Mouse (Mus musculus): ENCODE measurements around the gene Emc10. TPM values are rescaled to one million over a fixed set of nuclear protein-coding genes. Genes with fewer than 3 reads are reported as not detected.

Emc10 gene
- polyA plus RNA-seq, 1 experiment from 2014 or later, result 81.6 TPM

GRCm38 (mm10) chr7:44494681-44495080, 1.6 kb downstream of the Emc10 start:
- Histone ChIP-seq H3K9ac (no peak overlapping the region), H3K4me2 (no peak overlapping the region), H3K36me3 (peaks cover 35% of the 10 kb centered on the region), H3K4me3 (no peak overlapping the region), H3K27ac (no peak overlapping the region), H3K4me1 (replicated peaks) (peaks cover 24% of the 10 kb centered on the region), H3K27me3 (peaks cover 7% of the 10 kb centered on the region), H3K9me3 (replicated peaks) (no peaks in the 10 kb centered on the region)
- WGBS, result 87% methylated on average over 12 of the region's 12 CpGs
- ATAC-seq (replicated peaks; ENCODE audit: insufficient number of reproducible peaks, insufficient read depth, low FRiP score, low read depth), result no peak

DNA sequence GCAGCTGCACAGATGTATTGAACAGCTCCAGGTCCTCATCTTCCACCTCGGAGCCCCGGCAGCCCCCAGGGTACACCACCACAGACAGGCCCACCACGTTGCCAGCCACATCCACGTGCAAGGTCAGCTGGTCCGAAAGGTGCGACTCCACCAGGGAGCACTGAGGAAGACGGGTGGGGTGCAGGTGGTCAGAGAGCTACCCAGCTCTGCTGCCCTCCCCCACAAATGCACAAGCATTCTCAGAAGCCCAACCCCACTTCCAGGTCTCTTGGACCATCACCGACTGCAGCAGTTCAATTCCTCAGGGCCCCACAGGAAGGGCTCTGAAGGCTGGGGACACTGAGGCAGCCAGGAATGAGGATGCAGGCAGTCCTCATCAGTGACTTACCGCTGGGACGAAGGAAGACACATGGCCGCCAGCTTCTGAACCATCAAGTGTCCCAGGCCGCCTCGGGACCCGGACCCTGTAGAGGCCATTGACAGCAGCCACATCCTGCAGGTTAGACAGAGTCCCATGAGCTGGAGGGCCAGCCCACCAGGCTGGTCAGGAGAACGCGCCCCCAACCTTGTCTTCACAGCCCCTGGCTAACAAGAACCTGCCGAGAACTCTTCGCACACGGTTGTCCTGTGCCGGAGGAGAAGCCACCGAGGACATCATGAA, 4.0 kb downstream of the Emc10 start:
- Histone ChIP-seq H3K4me1 (replicated peaks) (peaks cover 28% of the 10 kb centered on the region), H3K9ac (no peak overlapping the region), H3K4me3 (no peak overlapping the region), H3K4me2 (no peak overlapping the region), H3K27ac (no peak overlapping the region), H3K27me3 (no peaks in the 10 kb centered on the region), H3K36me3 (peaks cover 40% of the 10 kb centered on the region), H3K9me3 (replicated peaks) (no peaks in the 10 kb centered on the region)
- WGBS, result 92% methylated on average over 21 of the region's 21 CpGs
- ATAC-seq (replicated peaks; ENCODE audit: insufficient number of reproducible peaks, insufficient read depth, low FRiP score, low read depth), result no peak

GRCm38 (mm10) chr7:44491391-44491790, 4.9 kb downstream of the Emc10 start:
- Histone ChIP-seq H3K4me2 (no peak overlapping the region), H3K9ac (no peak overlapping the region), H3K4me3 (no peak overlapping the region), H3K36me3 (peaks cover 40% of the 10 kb centered on the region), H3K27ac (no peak overlapping the region), H3K4me1 (replicated peaks) (peaks cover 32% of the 10 kb centered on the region), H3K9me3 (replicated peaks) (no peaks in the 10 kb centered on the region), H3K27me3 (no peaks in the 10 kb centered on the region)
- no peak for ATAC-seq (replicated peaks; ENCODE audit: insufficient number of reproducible peaks, insufficient read depth, low FRiP score, low read depth)
- 98% methylated on average over 5 of the region's 5 CpGs for WGBS

GRCm38 (mm10) chr7:44490281-44490680, 6.0 kb downstream of the Emc10 start:
- no peak overlapping the region for H3K27ac ChIP-seq
- no peaks in the 10 kb centered on the region for H3K9me3 ChIP-seq (replicated peaks)
- H3K36me3 ChIP-seq, result peaks cover 40% of the 10 kb centered on the region
- H3K4me2 ChIP-seq, result no peak overlapping the region
- 75% methylated on average over 4 of the region's 4 CpGs for WGBS
- no peak overlapping the region for H3K4me3 ChIP-seq
- peaks cover 27% of the 10 kb centered on the region for H3K4me1 ChIP-seq (replicated peaks)
- no peaks in the 10 kb centered on the region for H3K27me3 ChIP-seq
- peak overlapping the region; percentile 8; the same call in 1 of the 2 replicates for H3K9ac ChIP-seq
- no peak; the same call in 1 of the 2 replicates for ATAC-seq (replicated peaks; ENCODE audit: insufficient number of reproducible peaks, insufficient read depth, low FRiP score, low read depth)

DNA sequence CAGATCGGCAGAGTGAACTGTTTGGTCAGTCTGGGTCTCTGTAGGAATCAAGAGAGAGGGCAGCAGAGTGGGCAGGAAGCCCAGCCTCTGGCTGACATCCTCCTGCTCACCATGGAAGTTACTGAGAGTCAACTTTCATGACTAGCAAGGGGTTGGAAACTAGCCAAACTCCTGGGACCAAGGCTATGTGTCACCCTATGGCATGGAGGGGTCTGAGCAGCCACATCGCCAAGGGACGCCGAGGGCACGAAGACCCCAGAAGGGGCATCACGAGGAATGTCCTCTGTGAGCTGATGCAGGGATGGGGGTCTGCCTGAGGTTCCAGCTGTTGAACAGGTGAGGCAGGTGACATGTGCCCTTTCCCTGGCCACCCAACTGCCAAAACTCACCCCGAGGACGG, 7.8 kb downstream of the Emc10 start:
- no peak overlapping the region for H3K4me2 ChIP-seq
- 89% methylated on average over 8 of the region's 8 CpGs for WGBS
- H3K9ac ChIP-seq, result no peak overlapping the region
- peaks cover 40% of the 10 kb centered on the region for H3K36me3 ChIP-seq
- H3K4me3 ChIP-seq, result no peak overlapping the region
- no peaks in the 10 kb centered on the region for H3K27me3 ChIP-seq
- peaks cover 28% of the 10 kb centered on the region for H3K4me1 ChIP-seq (replicated peaks)
- ATAC-seq (replicated peaks; ENCODE audit: insufficient number of reproducible peaks, insufficient read depth, low FRiP score, low read depth), result no peak
- no peaks in the 10 kb centered on the region for H3K9me3 ChIP-seq (replicated peaks)
- H3K27ac ChIP-seq, result no peak overlapping the region

DNA sequence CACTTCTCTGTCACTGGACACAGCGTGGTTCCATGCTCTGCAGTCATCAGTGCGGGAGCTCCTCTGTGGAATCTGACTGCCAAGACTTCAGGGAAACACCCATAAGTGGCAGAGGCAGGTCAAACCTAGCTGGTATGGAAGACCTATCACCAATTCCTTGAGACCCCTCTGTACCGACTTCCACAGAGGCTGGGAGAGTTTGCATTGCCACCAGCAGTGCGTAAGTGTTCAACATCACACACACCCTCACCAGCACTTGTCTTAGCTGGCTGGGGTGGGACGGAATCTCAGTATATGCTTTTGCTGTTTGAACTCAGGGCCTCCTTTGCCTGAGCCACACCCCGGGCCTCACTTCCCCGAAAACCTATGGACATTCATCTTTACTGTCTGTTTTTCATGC, 8.4 kb downstream of the Emc10 start:
- 86% methylated on average over 7 of the region's 7 CpGs for whole genome bisulfite sequencing
- no peaks in the 10 kb centered on the region for H3K9me3 ChIP-seq (replicated peaks)
- ATAC-seq (replicated peaks; ENCODE audit: insufficient number of reproducible peaks, insufficient read depth, low FRiP score, low read depth), result no peak
- no peak overlapping the region for H3K27ac ChIP-seq
- no peak overlapping the region for H3K4me2 ChIP-seq
- no peak overlapping the region for H3K4me3 ChIP-seq
- no peaks in the 10 kb centered on the region for H3K27me3 ChIP-seq
- H3K36me3 ChIP-seq, result peaks cover 37% of the 10 kb centered on the region
- H3K9ac ChIP-seq, result no peak overlapping the region
- H3K4me1 ChIP-seq (replicated peaks), result peaks cover 32% of the 10 kb centered on the region

- Histone ChIP-seq H3K4me3 (no peak overlapping the region), H3K9ac (no peak overlapping the region), H3K36me3 (peaks cover 29% of the 10 kb centered on the region; the same call in 1 of the 2 replicates), H3K27ac (peak overlapping the region; percentile 67), H3K27me3 (no peaks in the 10 kb centered on the region), H3K4me2 (no peak overlapping the region), H3K9me3 (replicated peaks) (no peaks in the 10 kb centered on the region), H3K4me1 (replicated peaks) (peaks cover 41% of the 10 kb centered on the region)
- WGBS, result 41% methylated on average over 13 of the region's 13 CpGs
- ATAC-seq (replicated peaks; ENCODE audit: insufficient number of reproducible peaks, insufficient read depth, low FRiP score, low read depth), result no peak
Observed at GRCm38 (mm10) chr7:44486927-44487575, 9.3 kb downstream of the Emc10 start.

DNA sequence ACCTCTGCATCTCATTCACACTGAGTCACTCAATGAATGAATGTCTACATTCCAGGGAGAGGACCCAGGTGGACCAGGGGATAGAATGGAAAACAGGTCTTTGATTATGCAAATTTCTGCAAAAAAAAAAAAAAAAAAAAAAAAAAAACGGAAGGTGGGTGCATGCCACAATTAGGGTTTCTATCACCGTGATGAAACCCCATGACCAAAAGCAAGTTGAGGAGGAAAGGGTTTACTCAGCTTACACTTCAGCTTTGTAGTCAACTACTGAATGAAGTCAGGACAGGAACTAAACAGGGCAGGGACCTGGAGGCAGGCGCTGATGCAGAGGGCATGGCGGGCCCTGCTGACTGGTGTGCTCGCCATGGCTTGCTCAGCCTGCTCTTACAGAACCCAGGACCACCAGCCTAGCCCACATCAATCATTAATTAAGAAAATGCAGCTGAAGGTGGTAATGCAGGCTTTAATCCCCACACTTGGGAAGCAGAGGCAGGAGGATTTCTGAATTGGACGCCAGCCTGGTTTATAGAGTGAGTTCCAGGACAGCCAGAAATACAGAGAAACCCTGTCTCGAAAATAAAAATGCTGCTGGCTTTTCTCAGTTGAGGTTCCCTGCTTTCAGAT, 10.6 kb downstream of the Emc10 start:
- peak overlapping the region; percentile 62 for H3K27ac ChIP-seq
- no peaks in the 10 kb centered on the region for H3K27me3 ChIP-seq
- H3K36me3 ChIP-seq, result peaks cover 15% of the 10 kb centered on the region; the same call in 1 of the 2 replicates
- no peak for ATAC-seq (replicated peaks; ENCODE audit: insufficient number of reproducible peaks, insufficient read depth, low FRiP score, low read depth)
- no peak overlapping the region for H3K9ac ChIP-seq
- WGBS, result 68% methylated on average over 7 of the region's 7 CpGs
- no peaks in the 10 kb centered on the region for H3K9me3 ChIP-seq (replicated peaks)
- H3K4me1 ChIP-seq (replicated peaks), result peaks cover 41% of the 10 kb centered on the region
- no peak overlapping the region for H3K4me2 ChIP-seq
- no peak overlapping the region for H3K4me3 ChIP-seq

DNA sequence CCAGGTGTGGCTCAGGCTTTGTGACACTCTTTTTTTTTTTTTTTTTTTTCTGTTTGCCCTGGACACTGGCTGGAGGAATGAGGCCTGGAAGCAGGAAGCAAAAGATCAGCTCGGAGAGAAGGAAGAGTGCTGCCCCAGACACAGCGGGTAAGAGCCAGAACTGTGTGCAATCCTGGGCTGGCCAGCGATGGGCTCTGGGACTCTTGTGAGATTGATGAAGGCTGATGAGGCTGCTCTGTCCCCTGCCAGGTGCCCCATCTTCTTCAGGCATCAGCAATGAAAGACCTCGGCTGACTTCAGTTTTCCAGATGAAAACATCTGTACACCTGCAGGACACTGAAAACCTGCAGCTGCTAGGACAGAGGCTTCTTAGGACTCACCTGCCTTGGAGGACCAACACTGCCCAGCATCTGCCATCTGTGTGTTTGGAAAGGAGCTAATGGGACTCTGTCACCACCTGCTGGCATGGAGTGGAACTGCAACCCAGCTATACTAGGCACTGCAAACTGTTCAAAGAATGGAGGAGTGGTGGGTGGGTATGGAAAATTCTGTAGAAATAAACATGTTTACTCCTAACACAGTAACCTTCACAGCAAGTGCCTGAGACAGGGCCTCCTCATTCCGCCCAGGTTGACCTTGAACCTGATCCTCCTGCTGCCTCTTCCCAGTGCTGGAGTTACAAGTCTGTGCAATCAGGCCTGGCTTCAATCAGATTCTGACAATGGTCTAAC, 11.3 kb downstream of the Emc10 start:
- no peak overlapping the region; the same call in 1 of the 2 replicates for H3K4me3 ChIP-seq
- H3K9me3 ChIP-seq (replicated peaks), result no peaks in the 10 kb centered on the region
- H3K4me2 ChIP-seq, result peak overlapping the region; percentile 44
- 0 out of 2 replicates have a peak, but pooled peaks have one; percentile 14 for ATAC-seq (replicated peaks; ENCODE audit: insufficient number of reproducible peaks, insufficient read depth, low FRiP score, low read depth)
- 26% methylated on average over 5 of the region's 5 CpGs for WGBS
- peaks cover 36% of the 10 kb centered on the region for H3K4me1 ChIP-seq (replicated peaks)
- no peak overlapping the region for H3K9ac ChIP-seq
- H3K36me3 ChIP-seq, result peaks cover 8% of the 10 kb centered on the region; the same call in 1 of the 2 replicates
- H3K27me3 ChIP-seq, result no peaks in the 10 kb centered on the region
- H3K27ac ChIP-seq, result peak overlapping the region; percentile 62

DNA sequence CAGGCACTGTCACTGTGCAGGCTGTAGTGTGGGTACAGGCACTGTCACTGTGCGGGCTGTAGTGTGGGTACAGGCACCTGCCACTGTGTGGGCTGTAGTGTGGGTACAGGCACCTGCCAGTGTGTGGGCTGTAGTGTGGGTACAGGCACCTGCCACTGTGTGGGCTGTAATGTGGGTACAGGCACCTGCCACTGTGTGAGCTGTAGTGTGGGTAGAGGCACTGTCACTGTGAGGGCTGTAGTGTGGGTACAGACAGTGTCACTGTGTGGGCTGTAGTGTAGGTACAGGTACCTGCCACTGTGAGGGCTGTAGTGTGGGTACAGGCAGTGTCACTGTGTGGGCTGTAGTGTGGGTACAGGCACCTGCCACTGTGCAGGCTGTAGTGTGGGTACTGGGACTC, 12.2 kb downstream of the Emc10 start:
- Histone ChIP-seq H3K4me3 (peak overlapping the region; percentile 20), H3K36me3 (0 out of 2 replicates have a peak, but pooled peaks cover under 1% of the 10 kb centered on the region), H3K4me1 (replicated peaks) (peaks cover 35% of the 10 kb centered on the region), H3K4me2 (peak overlapping the region; percentile 44), H3K9ac (no peak overlapping the region), H3K9me3 (replicated peaks) (no peaks in the 10 kb centered on the region), H3K27me3 (no peaks in the 10 kb centered on the region), H3K27ac (peak overlapping the region; percentile 62)
- ATAC-seq (replicated peaks; ENCODE audit: insufficient number of reproducible peaks, insufficient read depth, low FRiP score, low read depth), result no peak
- 100% methylated on average over 1 of the region's 1 CpGs for WGBS

GRCm38 (mm10) chr7:44482836-44483435, 13.4 kb downstream of the Emc10 start:
- Histone ChIP-seq H3K9me3 (replicated peaks) (no peaks in the 10 kb centered on the region), H3K4me1 (replicated peaks) (peaks cover 33% of the 10 kb centered on the region), H3K9ac (no peak overlapping the region; the same call in 1 of the 2 replicates), H3K4me2 (peak overlapping the region; percentile 70), H3K27me3 (no peaks in the 10 kb centered on the region), H3K4me3 (peak overlapping the region; percentile 36), H3K36me3 (no peaks in the 10 kb centered on the region), H3K27ac (peak overlapping the region; percentile 41)
- 27% methylated on average over 3 of the region's 3 CpGs for WGBS
- ATAC-seq (replicated peaks; ENCODE audit: insufficient number of reproducible peaks, insufficient read depth, low FRiP score, low read depth), result no peak
